Mouse (Mus musculus): ENCODE results near the gene Fos. TPM values are rescaled to one million over a fixed set of nuclear protein-coding genes. Genes with fewer than 3 reads are reported as not detected.

The Fos gene
- polyA plus RNA-seq, 1 experiment from 2014 or later = 33.8 TPM

DNA sequence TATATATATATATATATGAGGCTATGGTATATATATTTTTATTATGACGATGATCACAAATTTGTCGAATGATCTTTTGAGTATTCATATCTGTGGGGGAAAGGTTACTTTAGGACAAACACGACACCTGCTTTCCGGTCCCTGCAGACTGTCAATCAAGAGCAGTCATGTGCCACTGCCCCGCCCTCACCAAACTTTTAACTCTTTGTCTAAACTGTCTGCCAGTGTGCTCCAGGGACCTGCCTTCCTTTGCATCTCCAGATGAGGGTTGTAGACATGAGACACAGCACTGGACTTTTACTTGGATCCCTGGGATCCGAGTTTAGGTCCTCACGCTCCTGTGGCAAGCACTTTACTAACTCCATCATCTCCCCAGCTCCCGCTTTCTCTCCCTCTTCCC is 25.3 kb downstream of the Fos start:
- DNase-seq (ENCODE audit: low spot score) (no peak), ATAC-seq (no peak)
- no peak for TF ChIP-seq CTCF (IDR thresholded peaks at IDR 0.05)
- TF ChIP-seq EP300 (IDR thresholded peaks at IDR 0.05) = no peak
- Histone ChIP-seq H3K4me1 (ENCODE audit: insufficient read depth, low read depth, low read length) (no peaks in the 10 kb centered on the region), H3K4me3 (ENCODE audit: low read depth, low read length) (no peak overlapping the region), H3K27me3 (replicated peaks; ENCODE audit: insufficient read depth, low read length) (no peaks in the 10 kb centered on the region), H3K27ac (ENCODE audit: low read length) (no peak overlapping the region), H3K4me2 (replicated peaks; ENCODE audit: low read depth, low read length) (no peak overlapping the region), H3K9ac (replicated peaks; ENCODE audit: low read depth) (no peak overlapping the region), H3K9me3 (ENCODE audit: low read length) (0 out of 2 replicates have a peak, but pooled peaks cover 6% of the 10 kb centered on the region), H3K36me3 (ENCODE audit: insufficient read depth, low read length) (no peaks in the 10 kb centered on the region)
- 69% methylated on average over 8 of the region's 8 CpGs for WGBS

DNA sequence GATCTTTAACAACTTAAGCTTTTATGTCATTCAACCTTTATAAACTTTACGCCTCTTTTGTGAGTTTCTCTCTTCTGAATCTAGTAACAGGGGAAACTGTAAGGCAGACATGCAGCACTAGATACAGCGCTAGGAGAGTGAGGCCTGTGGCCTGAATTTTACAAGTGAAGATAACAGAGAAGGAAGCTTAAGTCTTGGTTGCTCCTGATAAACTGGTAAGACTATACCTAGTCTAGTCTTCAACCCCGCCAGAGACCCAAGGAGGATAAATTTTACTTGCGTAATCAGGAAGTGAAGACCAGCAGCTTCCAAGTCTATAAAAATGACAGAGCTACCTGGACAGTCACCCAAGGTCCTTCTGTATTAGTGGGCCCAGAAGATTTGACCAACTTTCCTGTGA is 29.0 kb downstream of the Fos start:
- no peak overlapping the region for H3K27ac ChIP-seq (ENCODE audit: low read length)
- no peak for DNase-seq (ENCODE audit: low spot score)
- H3K4me1 ChIP-seq (ENCODE audit: insufficient read depth, low read depth, low read length) = no peaks in the 10 kb centered on the region
- no peak for ATAC-seq
- no peak overlapping the region for H3K4me2 ChIP-seq (replicated peaks; ENCODE audit: low read depth, low read length)
- H3K9me3 ChIP-seq (ENCODE audit: low read length) = 0 out of 2 replicates have a peak, but pooled peaks cover 6% of the 10 kb centered on the region
- no peaks in the 10 kb centered on the region for H3K36me3 ChIP-seq (ENCODE audit: insufficient read depth, low read length)
- 87% methylated on average over 4 of the region's 4 CpGs for WGBS
- TF ChIP-seq EP300 (IDR thresholded peaks at IDR 0.05) = no peak
- no peak for TF ChIP-seq CTCF (IDR thresholded peaks at IDR 0.05)
- H3K4me3 ChIP-seq (ENCODE audit: low read depth, low read length) = no peak overlapping the region
- H3K9ac ChIP-seq (replicated peaks; ENCODE audit: low read depth) = no peak overlapping the region
- H3K27me3 ChIP-seq (replicated peaks; ENCODE audit: insufficient read depth, low read length) = no peaks in the 10 kb centered on the region

DNA sequence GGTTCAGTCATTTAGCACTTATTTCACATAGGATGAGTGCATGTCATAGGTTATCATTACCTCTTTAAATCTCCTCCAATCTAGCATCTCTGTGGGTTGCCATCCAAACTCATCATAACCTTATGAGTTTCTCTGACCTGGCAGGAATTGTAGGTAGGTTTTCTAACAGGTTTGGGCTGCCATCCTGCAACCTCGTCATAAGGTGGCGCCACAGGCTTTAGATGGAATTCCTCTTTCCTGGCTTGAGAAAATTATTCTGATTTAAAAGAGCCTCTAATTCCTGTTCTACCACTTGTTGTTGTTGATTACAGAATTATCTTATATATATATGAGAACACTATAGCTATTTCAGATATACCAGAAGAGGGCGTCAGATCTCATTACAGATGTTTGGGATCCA is 34.5 kb downstream of the Fos start:
- Histone ChIP-seq H3K4me1 (ENCODE audit: insufficient read depth, low read depth, low read length) (no peaks in the 10 kb centered on the region), H3K9me3 (ENCODE audit: low read length) (no peaks in the 10 kb centered on the region), H3K4me3 (ENCODE audit: low read depth, low read length) (no peak overlapping the region), H3K4me2 (replicated peaks; ENCODE audit: low read depth, low read length) (no peak overlapping the region), H3K27me3 (replicated peaks; ENCODE audit: insufficient read depth, low read length) (no peaks in the 10 kb centered on the region), H3K27ac (ENCODE audit: low read length) (no peak overlapping the region), H3K36me3 (ENCODE audit: insufficient read depth, low read length) (no peaks in the 10 kb centered on the region), H3K9ac (replicated peaks; ENCODE audit: low read depth) (no peak overlapping the region)
- TF ChIP-seq CTCF (IDR thresholded peaks at IDR 0.05) (peak; percentile 78), EP300 (IDR thresholded peaks at IDR 0.05) (no peak)
- WGBS = 20% methylated on average over 3 of the region's 3 CpGs
- ATAC-seq (no peak), DNase-seq (ENCODE audit: low spot score) (peak; percentile 68)

DNA sequence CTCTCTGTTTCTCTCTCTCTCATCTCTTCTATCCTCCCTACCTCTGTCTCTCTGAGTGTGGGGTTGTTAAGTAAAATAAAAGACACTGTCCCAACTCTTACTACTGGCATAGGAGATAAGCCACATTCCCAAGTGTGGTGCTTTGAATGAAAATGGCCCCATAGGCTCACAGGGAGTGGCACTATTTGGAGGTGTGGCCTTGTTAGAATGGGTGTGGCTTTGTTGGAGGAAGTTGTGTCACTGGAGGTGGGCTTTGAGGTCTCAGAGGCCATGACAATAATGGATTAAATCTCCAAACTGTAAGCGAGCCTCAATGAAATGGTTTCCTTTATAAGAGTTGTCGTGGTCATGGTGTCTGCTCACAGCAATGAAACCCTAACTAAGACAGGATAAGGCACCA is 36.3 kb downstream of the Fos start:
- 91% methylated on average over 2 of the region's 2 CpGs for WGBS
- Histone ChIP-seq H3K9me3 (ENCODE audit: low read length) (no peaks in the 10 kb centered on the region), H3K4me1 (ENCODE audit: insufficient read depth, low read depth, low read length) (no peaks in the 10 kb centered on the region), H3K9ac (replicated peaks; ENCODE audit: low read depth) (no peak overlapping the region), H3K27me3 (replicated peaks; ENCODE audit: insufficient read depth, low read length) (no peaks in the 10 kb centered on the region), H3K36me3 (ENCODE audit: insufficient read depth, low read length) (no peaks in the 10 kb centered on the region), H3K27ac (ENCODE audit: low read length) (no peak overlapping the region), H3K4me3 (ENCODE audit: low read depth, low read length) (no peak overlapping the region), H3K4me2 (replicated peaks; ENCODE audit: low read depth, low read length) (no peak overlapping the region)
- ATAC-seq (no peak), DNase-seq (ENCODE audit: low spot score) (no peak)
- TF ChIP-seq EP300 (IDR thresholded peaks at IDR 0.05) = no peak
- TF ChIP-seq CTCF (IDR thresholded peaks at IDR 0.05) = no peak

DNA sequence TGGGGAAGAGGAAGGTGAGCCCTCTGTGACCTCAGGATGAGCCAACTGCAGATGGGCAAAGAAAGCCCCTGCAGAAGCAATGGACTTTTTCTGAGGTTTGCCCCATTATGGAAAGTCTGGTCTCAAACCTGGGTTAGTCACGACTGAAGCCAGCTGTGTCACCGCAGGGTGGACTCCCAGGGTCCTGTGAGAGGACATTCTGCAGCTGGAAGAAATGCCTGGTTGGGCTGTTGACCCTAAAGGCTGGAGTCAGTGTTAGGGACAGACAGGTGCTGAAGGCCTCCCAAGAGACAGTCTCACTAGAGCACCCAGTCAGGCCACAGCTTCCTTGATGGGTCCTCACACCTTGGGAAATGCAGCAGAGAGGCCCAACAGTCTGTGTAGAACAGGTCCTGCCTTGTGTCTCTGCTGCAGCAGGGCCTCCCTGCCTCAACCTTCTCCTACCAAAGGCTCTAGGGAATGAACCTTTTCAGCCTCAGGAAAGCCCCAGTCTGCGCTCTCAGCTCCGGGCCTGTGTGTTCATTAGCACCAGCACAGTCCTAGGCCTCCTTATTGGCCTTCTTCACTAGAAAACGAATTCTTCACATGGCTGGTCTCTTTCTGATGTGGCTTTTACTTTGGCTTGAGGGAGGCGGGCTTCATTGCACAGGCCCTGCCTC is 40.2 kb downstream of the Fos start:
- no peak overlapping the region for H3K9ac ChIP-seq (replicated peaks; ENCODE audit: low read depth)

DNA sequence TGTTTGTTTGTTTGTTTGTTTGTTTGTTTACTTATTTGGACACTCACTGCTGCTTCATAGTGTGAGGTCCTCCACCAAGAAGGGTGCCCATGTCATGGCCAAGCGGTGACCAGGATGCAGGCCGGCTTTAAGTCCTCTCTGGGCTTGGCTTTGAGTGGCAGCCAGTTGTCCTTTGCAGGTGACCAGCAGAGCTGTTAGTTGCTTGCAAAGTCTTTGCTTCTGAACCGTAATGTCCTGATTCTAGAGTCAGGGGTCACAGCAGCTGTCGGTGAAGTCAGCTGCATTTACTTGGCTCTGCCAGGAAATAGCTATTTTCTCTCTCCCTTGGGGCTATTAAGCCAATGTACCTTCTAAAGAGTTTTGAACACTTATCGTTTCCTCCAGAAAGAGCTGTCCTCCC is 41.3 kb downstream of the Fos start:
- no peak for ATAC-seq
- TF ChIP-seq EP300 (IDR thresholded peaks at IDR 0.05) = no peak
- TF ChIP-seq CTCF (IDR thresholded peaks at IDR 0.05) = no peak
- Histone ChIP-seq H3K4me1 (ENCODE audit: insufficient read depth, low read depth, low read length) (no peaks in the 10 kb centered on the region), H3K4me3 (ENCODE audit: low read depth, low read length) (no peak overlapping the region), H3K27me3 (replicated peaks; ENCODE audit: insufficient read depth, low read length) (no peaks in the 10 kb centered on the region), H3K27ac (ENCODE audit: low read length) (no peak overlapping the region), H3K9me3 (ENCODE audit: low read length) (no peaks in the 10 kb centered on the region), H3K4me2 (replicated peaks; ENCODE audit: low read depth, low read length) (no peak overlapping the region), H3K9ac (replicated peaks; ENCODE audit: low read depth) (no peak overlapping the region), H3K36me3 (ENCODE audit: insufficient read depth, low read length) (no peaks in the 10 kb centered on the region)
- 67% methylated on average over 5 of the region's 5 CpGs for WGBS
- no peak for DNase-seq (ENCODE audit: low spot score)

More for the DNA sequence above, 40.2 kb downstream of the Fos start:
- DNase-seq (ENCODE audit: low spot score) (no peak), ATAC-seq (no peak)
- Histone ChIP-seq H3K4me3 (ENCODE audit: low read depth, low read length) (no peak overlapping the region), H3K4me2 (replicated peaks; ENCODE audit: low read depth, low read length) (no peak overlapping the region), H3K9me3 (ENCODE audit: low read length) (no peaks in the 10 kb centered on the region), H3K36me3 (ENCODE audit: insufficient read depth, low read length) (no peaks in the 10 kb centered on the region), H3K4me1 (ENCODE audit: insufficient read depth, low read depth, low read length) (no peaks in the 10 kb centered on the region), H3K27me3 (replicated peaks; ENCODE audit: insufficient read depth, low read length) (no peaks in the 10 kb centered on the region), H3K27ac (ENCODE audit: low read length) (no peak overlapping the region)
- no peak for TF ChIP-seq CTCF (IDR thresholded peaks at IDR 0.05)
- TF ChIP-seq EP300 (IDR thresholded peaks at IDR 0.05) = no peak
- WGBS = 79% methylated on average over 6 of the region's 6 CpGs

DNA sequence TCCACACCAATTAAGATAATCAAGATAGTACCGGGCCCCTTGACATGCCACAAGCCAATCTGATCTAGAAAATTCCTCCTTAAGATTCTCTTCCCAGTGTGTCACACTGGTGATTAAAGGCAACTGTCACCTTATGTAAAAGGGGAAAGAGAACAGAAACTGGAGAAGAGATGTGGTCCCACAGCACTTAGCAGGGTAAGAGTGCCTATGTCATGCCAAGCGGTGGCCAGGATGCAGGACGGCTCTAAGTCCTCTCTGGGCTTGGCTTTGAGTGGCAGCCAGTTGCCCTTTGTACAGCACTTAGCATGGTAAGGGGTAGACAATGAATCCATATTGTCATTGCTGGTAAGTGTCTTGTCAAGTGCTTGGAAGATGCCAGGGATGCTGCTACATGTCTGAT is 42.2 kb downstream of the Fos start:
- Histone ChIP-seq H3K4me2 (replicated peaks; ENCODE audit: low read depth, low read length) (no peak overlapping the region), H3K4me1 (ENCODE audit: insufficient read depth, low read depth, low read length) (no peaks in the 10 kb centered on the region), H3K27ac (ENCODE audit: low read length) (no peak overlapping the region), H3K9ac (replicated peaks; ENCODE audit: low read depth) (no peak overlapping the region), H3K4me3 (ENCODE audit: low read depth, low read length) (no peak overlapping the region), H3K36me3 (ENCODE audit: insufficient read depth, low read length) (no peaks in the 10 kb centered on the region), H3K27me3 (replicated peaks; ENCODE audit: insufficient read depth, low read length) (no peaks in the 10 kb centered on the region), H3K9me3 (ENCODE audit: low read length) (no peaks in the 10 kb centered on the region)
- no peak for TF ChIP-seq EP300 (IDR thresholded peaks at IDR 0.05)
- no peak for TF ChIP-seq CTCF (IDR thresholded peaks at IDR 0.05)
- DNase-seq (ENCODE audit: low spot score) (no peak), ATAC-seq (no peak)
- WGBS = 70% methylated on average over 3 of the region's 3 CpGs
